Mouse (Mus musculus) forebrain, embryonic 16.5 days (tissue): Measurements from ENCODE around the gene Tmem9b. TPM values are rescaled to one million over a fixed set of nuclear protein-coding genes. Genes with fewer than 3 reads are reported as not detected.
A peak's percentile ranks its signal among the peaks of the same experiment; 100 is the strongest.

Experiments
- ATAC-seq: fragments of 200-750 bp; cut with Nextera tagmentation; 2 replicates; pipeline ENCODE4 v1.8.0; 2017; ENCODE audit warnings: mild to moderate bottlenecking, moderate library complexity
- H3K27ac ChIP-seq: fragments of 300-500 bp; sonication (generic); 2 replicates; pipeline ENCODE4 v1.5.1; 2014; ENCODE audit warnings: low read length, control low read depth
- H3K27me3 ChIP-seq: fragments of 300-500 bp; sonication (generic); replicated peaks from 2 replicates; pipeline ENCODE4 v1.6.1; 2014; ENCODE audit warnings: low read length; ENCODE audit not compliant: control insufficient read depth, insufficient read depth
- H3K36me3 ChIP-seq: fragments of 300-500 bp; sonication (generic); 2 replicates; pipeline ENCODE4 v1.6.1; 2014; ENCODE audit not compliant: control insufficient read depth, insufficient read depth
- H3K4me1 ChIP-seq: fragments of 300-500 bp; sonication (generic); replicated peaks from 2 replicates; pipeline ENCODE4 v1.6.1; 2014; ENCODE audit warnings: low read length; ENCODE audit not compliant: control insufficient read depth, insufficient read depth
- H3K4me2 ChIP-seq: fragments of 300-500 bp; sonication (generic); 2 replicates; pipeline ENCODE4 v1.6.1; 2014; ENCODE audit warnings: mild to moderate bottlenecking, low read length, control low read depth
- H3K4me3 ChIP-seq: fragments of 300-500 bp; sonication (generic); replicated peaks from 2 replicates; pipeline ENCODE4 v1.5.1; 2014; ENCODE audit warnings: mild to moderate bottlenecking, low read length, control low read depth
- H3K9ac ChIP-seq: fragments of 300-500 bp; sonication (generic); replicated peaks from 2 replicates; pipeline ENCODE4 v1.6.1; 2014; ENCODE audit warnings: low read depth, low read length, control low read depth
- H3K9me3 ChIP-seq: fragments of 300-500 bp; sonication (generic); 2 replicates; pipeline ENCODE4 v1.6.1; 2016; ENCODE audit warnings: low read length; ENCODE audit not compliant: control insufficient read depth
- WGBS: fragments of 180-500 bp; shearing (Covaris S2); extraction: QIAGEN DNeasy Blood & Tissue Kit; methylation state at CpG from one replicate; pipeline ENCODE4 v1.1.7; 2014; 5-methylcytosine and 5-hydroxymethylcytosine counted together
- polyA plus RNA-seq: library from polyadenylated mRNA; unstranded; fragments of >200 nt; fragmentation: Nextera tagmentation; extraction: Ambion mirVana; gene quantifications from 2 replicates; pipeline ENCODE4 v1.2.1, GENCODE M21; 2015

The Tmem9b gene
- 98.7 and 100 TPM in 2 replicates for polyA plus RNA-seq

GRCm38 (mm10) chr7:109752008-109752925 is at the start of gene Tmem9b:
Gene Tmem9b (minus strand): TSS chr7:109752875.
- H3K4me3 ChIP-seq, result peak within 1 kb of the TSS; percentile 86
- peak; percentile 91 for ATAC-seq
- H3K9me3 ChIP-seq, result no peaks in the 10 kb centered on the region
- H3K27ac ChIP-seq, result peak within 1 kb of the TSS; percentile 70
- WGBS, result under 1% methylated on average over 58 of the region's 74 CpGs
- peak within 1 kb of the TSS; percentile 76 for H3K4me2 ChIP-seq
- H3K36me3 ChIP-seq, result no peaks in the 10 kb centered on the region
- peaks cover 16% of the 10 kb centered on the region for H3K4me1 ChIP-seq
- peak within 1 kb of the TSS; percentile 90 for H3K9ac ChIP-seq
- H3K27me3 ChIP-seq, result no peaks in the 10 kb centered on the region

GRCm38 (mm10) chr7:109800626-109801025 is 48.0 kb upstream of the Tmem9b start:
- no peaks in the 10 kb centered on the region for H3K4me1 ChIP-seq
- H3K9ac ChIP-seq, result no peak overlapping the region
- H3K27me3 ChIP-seq, result no peaks in the 10 kb centered on the region
- WGBS, result 88% methylated on average over 4 of the region's 4 CpGs
- H3K4me2 ChIP-seq, result no peak overlapping the region
- H3K36me3 ChIP-seq, result no peaks in the 10 kb centered on the region
- H3K27ac ChIP-seq, result no peak overlapping the region
- H3K4me3 ChIP-seq, result no peak overlapping the region
- no peak for ATAC-seq
- no peaks in the 10 kb centered on the region for H3K9me3 ChIP-seq

GRCm38 (mm10) chr7:109799168-109799567 is 46.5 kb upstream of the Tmem9b start:
- H3K4me2 ChIP-seq, result no peak overlapping the region
- no peak overlapping the region for H3K4me3 ChIP-seq
- ATAC-seq, result no peak
- no peaks in the 10 kb centered on the region for H3K9me3 ChIP-seq
- no peak overlapping the region for H3K27ac ChIP-seq
- no peaks in the 10 kb centered on the region for H3K4me1 ChIP-seq
- WGBS, result 76% methylated on average over 11 of the region's 11 CpGs
- no peak overlapping the region for H3K9ac ChIP-seq
- H3K27me3 ChIP-seq, result no peaks in the 10 kb centered on the region
- H3K36me3 ChIP-seq, result no peaks in the 10 kb centered on the region

GRCm38 (mm10) chr7:109795564-109795963 is 42.9 kb upstream of the Tmem9b start:
- H3K9me3 ChIP-seq, result no peaks in the 10 kb centered on the region
- 78% methylated on average over 5 of the region's 5 CpGs for WGBS
- H3K27me3 ChIP-seq, result no peaks in the 10 kb centered on the region
- no peak overlapping the region for H3K27ac ChIP-seq
- H3K4me2 ChIP-seq, result no peak overlapping the region
- no peaks in the 10 kb centered on the region for H3K4me1 ChIP-seq
- H3K36me3 ChIP-seq, result no peaks in the 10 kb centered on the region
- H3K4me3 ChIP-seq, result no peak overlapping the region
- H3K9ac ChIP-seq, result no peak overlapping the region
- no peak for ATAC-seq

- H3K9me3 ChIP-seq, result no peaks in the 10 kb centered on the region
- H3K4me1 ChIP-seq, result no peaks in the 10 kb centered on the region
- no peak overlapping the region for H3K27ac ChIP-seq
- no peaks in the 10 kb centered on the region for H3K36me3 ChIP-seq
- no peak overlapping the region for H3K9ac ChIP-seq
- H3K4me2 ChIP-seq, result no peak overlapping the region
- no peak for ATAC-seq
- no peaks in the 10 kb centered on the region for H3K27me3 ChIP-seq
- H3K4me3 ChIP-seq, result no peak overlapping the region
- 65% methylated on average over 2 of the region's 2 CpGs for WGBS
Observed at GRCm38 (mm10) chr7:109794556-109794955, 41.9 kb upstream of the Tmem9b start.

GRCm38 (mm10) chr7:109792759-109793158 is 40.1 kb upstream of the Tmem9b start:
- H3K27me3 ChIP-seq, result no peaks in the 10 kb centered on the region
- no peaks in the 10 kb centered on the region for H3K9me3 ChIP-seq
- no peaks in the 10 kb centered on the region for H3K36me3 ChIP-seq
- no peak overlapping the region for H3K9ac ChIP-seq
- ATAC-seq, result no peak
- H3K27ac ChIP-seq, result no peak overlapping the region
- H3K4me1 ChIP-seq, result no peaks in the 10 kb centered on the region
- WGBS, result 72% methylated on average over 2 of the region's 2 CpGs
- H3K4me2 ChIP-seq, result no peak overlapping the region
- no peak overlapping the region for H3K4me3 ChIP-seq

- Histone ChIP-seq H3K27me3 (no peaks in the 10 kb centered on the region), H3K4me2 (no peak overlapping the region), H3K36me3 (no peaks in the 10 kb centered on the region), H3K4me3 (no peak overlapping the region), H3K27ac (no peak overlapping the region), H3K9me3 (no peaks in the 10 kb centered on the region), H3K4me1 (no peaks in the 10 kb centered on the region), H3K9ac (no peak overlapping the region)
- ATAC-seq, result no peak
- 88% methylated on average over 3 of the region's 3 CpGs for WGBS
Observed at GRCm38 (mm10) chr7:109790818-109791217, 38.1 kb upstream of the Tmem9b start.

GRCm38 (mm10) chr7:109787860-109788259 is 35.2 kb upstream of the Tmem9b start:
- H3K27ac ChIP-seq, result no peak overlapping the region
- H3K36me3 ChIP-seq, result no peaks in the 10 kb centered on the region
- no peak overlapping the region for H3K4me3 ChIP-seq
- H3K4me1 ChIP-seq, result peaks cover 5% of the 10 kb centered on the region; the same call in 1 of the 2 replicates
- no peaks in the 10 kb centered on the region for H3K9me3 ChIP-seq
- no peak overlapping the region for H3K4me2 ChIP-seq
- WGBS, result 91% methylated on average over 2 of the region's 2 CpGs
- ATAC-seq, result no peak
- no peak overlapping the region for H3K9ac ChIP-seq
- no peaks in the 10 kb centered on the region; the same call in 1 of the 2 replicates for H3K27me3 ChIP-seq

- H3K4me3 ChIP-seq, result no peak overlapping the region
- H3K9ac ChIP-seq, result no peak overlapping the region
- no peaks in the 10 kb centered on the region for H3K36me3 ChIP-seq
- WGBS, result 32% methylated on average over 7 of the region's 7 CpGs
- no peak overlapping the region for H3K27ac ChIP-seq
- peaks cover 16% of the 10 kb centered on the region; the same call in 1 of the 2 replicates for H3K27me3 ChIP-seq
- peaks cover 20% of the 10 kb centered on the region for H3K4me1 ChIP-seq
- no peak overlapping the region for H3K4me2 ChIP-seq
- no peak for ATAC-seq
- H3K9me3 ChIP-seq, result no peaks in the 10 kb centered on the region
Observed at GRCm38 (mm10) chr7:109783281-109783680, 30.6 kb upstream of the Tmem9b start.
